Mouse (Mus musculus) left cerebral cortex, postnatal 25 days (tissue): Measurements from ENCODE around the gene Tubgcp6. TPM values are rescaled to one million over a fixed set of nuclear protein-coding genes. Genes with fewer than 3 reads are reported as not detected.

Source experiments
- microRNA-seq, 2 experiments: library from miRNA; unstranded; fragments of <30 nt; microRNA quantifications; one replicate each; pipeline ENCODE4 v1.2.0; 2022
- total RNA-seq, 2 experiments: library from RNA; stranded (reverse); gene quantifications; 2 replicates each; pipeline ENCODE4 v1.2.3; 2021

Tubgcp6 gene
- total RNA-seq, 2 experiments from 2014 or later = 26.3 to 27.7 TPM

Small RNAs within 50 kb of the gene (microRNA-seq; reads per million reads assigned to microRNA genes)
- 0.50 to 3.0 reads per million in 2 experiments for gene Mir7118

Other genes starting within 250 kb of the Tubgcp6 start
- gene Ttll8, start 168.7 kb downstream of the Tubgcp6 start, total RNA-seq = 1 to 10 TPM; 1.3 to 1.7 TPM
- 100 to 1,000 TPM; 101 to 103 TPM for gene Mlc1, start 144.1 kb downstream of the Tubgcp6 start, total RNA-seq
- not detected for gene Mov10l1, start 140.2 kb downstream of the Tubgcp6 start, total RNA-seq
- 10 to 100 TPM; 95.4 to 95.5 TPM for gene Panx2, start 63.4 kb downstream of the Tubgcp6 start, total RNA-seq
- 10 to 100 TPM; 15.8 to 17.9 TPM for gene Trabd, start 48.0 kb downstream of the Tubgcp6 start, total RNA-seq
- 10 to 100 TPM; 18.9 to 20.6 TPM for gene Selenoo, start 34.0 kb downstream of the Tubgcp6 start, total RNA-seq
- gene Hdac10, start 5.6 kb upstream of the Tubgcp6 start, total RNA-seq = 10 to 100 TPM; 13.1 to 13.3 TPM
- gene Mapk12, start 17.6 kb upstream of the Tubgcp6 start, total RNA-seq = 1 to 10 TPM; 5.9 to 7.6 TPM
- gene Mapk11, start 26.5 kb upstream of the Tubgcp6 start, total RNA-seq = 10 to 100 TPM; 47.1 to 51.1 TPM
- gene Plxnb2, start 57.7 kb upstream of the Tubgcp6 start, total RNA-seq = 10 to 100 TPM; 43.4 to 44.9 TPM
- 10 to 100 TPM; 44.8 to 47.0 TPM for gene Dennd6b, start 73.4 kb upstream of the Tubgcp6 start, total RNA-seq
- 100 to 1,000 TPM; 148 to 149 TPM for gene Ppp6r2, start 88.4 kb upstream of the Tubgcp6 start, total RNA-seq
- gene Sbf1, start 192.2 kb upstream of the Tubgcp6 start, total RNA-seq = 100 to 1,000 TPM; 205 to 212 TPM
- gene Adm2, start 199.6 kb upstream of the Tubgcp6 start, total RNA-seq = not detected
- gene Miox, start 211.3 kb upstream of the Tubgcp6 start, total RNA-seq = not detected
- gene Lmf2, start 232.5 kb upstream of the Tubgcp6 start, total RNA-seq = 10 to 100 TPM; 21.0 to 21.8 TPM
- 10 to 100 TPM; 96.1 to 97.4 TPM for gene Ncaph2, start 232.6 kb upstream of the Tubgcp6 start, total RNA-seq